8 mouse cellular contexts compared by ENCODE assay signal in genomic region chr10:122895121-122895770, GRCm38 (mm10).
DNase-seq lines count a peak whose midpoint lies in the region; ATAC-seq and TF ChIP-seq lines count a peak whose summit lies in the region.

No protein-coding gene starts in this region.

- peak; percentile 38 for DNase-seq in neural tube, embryonic 11.5 days (ENCODE audit: low spot score)
- no peak for DNase-seq in neural tube, embryonic 10.5 days (ENCODE audit: extremely low spot score, low spot score)
- peak; percentile 69 for DNase-seq in fibroblast of lung, adult 2 months (ENCODE audit: low read depth)
- DNase-seq in liver, postnatal 0 days: peak; percentile 41
- DNase-seq in urinary bladder, adult 18-20 months (ENCODE audit: low spot score in 2 of 2): no peak

- H3K4me1 ChIP-seq in neural tube, embryonic 11.5 days (ENCODE audit: control insufficient read depth, insufficient read depth, low read length): 0 out of 2 replicates have a peak, but pooled peaks cover 3% of the 10 kb centered on the region
- H3K4me1 ChIP-seq in brown adipose tissue, adult 24 weeks (ENCODE audit: control insufficient read depth, insufficient read depth, insufficient read length, low read length): peaks cover 13% of the 10 kb centered on the region
- H3K4me1 ChIP-seq in hindbrain, embryonic 12.5 days: peaks cover 12% of the 10 kb centered on the region
- H3K4me1 ChIP-seq in liver, postnatal 0 days (ENCODE audit: insufficient read depth): peaks cover 4% of the 10 kb centered on the region; the same call in 1 of the 2 replicates
- H3K4me1 ChIP-seq in neural tube, embryonic 15.5 days: peaks cover 23% of the 10 kb centered on the region

- H3K36me3 ChIP-seq in neural tube, embryonic 11.5 days (ENCODE audit: control insufficient read depth, insufficient read depth, low read length): no peaks in the 10 kb centered on the region
- H3K36me3 ChIP-seq in hindbrain, embryonic 12.5 days: no peaks in the 10 kb centered on the region
- no peaks in the 10 kb centered on the region for H3K36me3 ChIP-seq in liver, postnatal 0 days (replicated peaks; ENCODE audit: insufficient read depth, low read length)
- H3K36me3 ChIP-seq in neural tube, embryonic 15.5 days: no peaks in the 10 kb centered on the region

- no peaks in the 10 kb centered on the region for H3K27me3 ChIP-seq in neural tube, embryonic 11.5 days (ENCODE audit: control insufficient read depth, insufficient read depth, low read length)
- no peaks in the 10 kb centered on the region for H3K27me3 ChIP-seq in hindbrain, embryonic 12.5 days
- H3K27me3 ChIP-seq in liver, postnatal 0 days (ENCODE audit: insufficient read depth, low read length): no peaks in the 10 kb centered on the region
- no peaks in the 10 kb centered on the region for H3K27me3 ChIP-seq in neural tube, embryonic 15.5 days (replicated peaks)

- WGBS in neural tube, embryonic 11.5 days: 81% methylated on average over 12 of the region's 12 CpGs
- 74% methylated on average over 12 of the region's 12 CpGs for WGBS in hindbrain, embryonic 12.5 days
- WGBS in liver, postnatal 0 days (ENCODE audit: insufficient replicate concordance): 73% methylated on average over 12 of the region's 12 CpGs
- 79% methylated on average over 12 of the region's 12 CpGs for WGBS in neural tube, embryonic 15.5 days

- no peak overlapping the region for H3K4me2 ChIP-seq in neural tube, embryonic 11.5 days (ENCODE audit: low read depth)
- no peak overlapping the region for H3K4me2 ChIP-seq in hindbrain, embryonic 12.5 days (replicated peaks)
- H3K4me2 ChIP-seq in liver, postnatal 0 days (ENCODE audit: low read depth, low read length): no peak overlapping the region
- H3K4me2 ChIP-seq in neural tube, embryonic 15.5 days: no peak overlapping the region

- H3K4me3 ChIP-seq in neural tube, embryonic 11.5 days (ENCODE audit: low read depth, low read length): no peak overlapping the region
- H3K4me3 ChIP-seq in brown adipose tissue, adult 24 weeks (ENCODE audit: insufficient read depth, low read depth, low read length): no peak overlapping the region
- H3K4me3 ChIP-seq in hindbrain, embryonic 12.5 days: no peak overlapping the region
- no peak overlapping the region for H3K4me3 ChIP-seq in liver, postnatal 0 days (ENCODE audit: low read depth, low read length)
- no peak overlapping the region for H3K4me3 ChIP-seq in neural tube, embryonic 15.5 days (replicated peaks)

- H3K27ac ChIP-seq in neural tube, embryonic 11.5 days (ENCODE audit: low read depth, low read length): no peak overlapping the region
- peak overlapping the region; percentile 37 for H3K27ac ChIP-seq in brown adipose tissue, adult 24 weeks (replicated peaks; ENCODE audit: low read depth, low read length)
- 0 out of 2 replicates have a peak overlapping the region, but pooled peaks have one; percentile 13 for H3K27ac ChIP-seq in hindbrain, embryonic 12.5 days
- no peak overlapping the region for H3K27ac ChIP-seq in liver, postnatal 0 days (ENCODE audit: low read depth)
- H3K27ac ChIP-seq in neural tube, embryonic 15.5 days (replicated peaks): peak overlapping the region; percentile 75

- ATAC-seq in neural tube, embryonic 11.5 days (ENCODE audit: insufficient read depth, low FRiP score, low TSS enrichment): no peak
- ATAC-seq in hindbrain, embryonic 12.5 days (ENCODE audit: low FRiP score): no peak
- ATAC-seq in liver, postnatal 0 days: peak; percentile 50; the same call in 1 of the 2 replicates
- 0 out of 2 replicates have a peak, but pooled peaks have one; percentile 18 for ATAC-seq in neural tube, embryonic 15.5 days (ENCODE audit: low FRiP score)

- peak; percentile 60 for TF ChIP-seq CTCF in liver, postnatal 0 days (IDR thresholded peaks at IDR 0.05; ENCODE audit: low read depth)

- no peaks in the 10 kb centered on the region for H3K9me3 ChIP-seq in neural tube, embryonic 11.5 days (ENCODE audit: control insufficient read depth, low read length)
- H3K9me3 ChIP-seq in hindbrain, embryonic 12.5 days (replicated peaks): no peaks in the 10 kb centered on the region
- no peaks in the 10 kb centered on the region for H3K9me3 ChIP-seq in liver, postnatal 0 days (ENCODE audit: low read length)
- H3K9me3 ChIP-seq in neural tube, embryonic 15.5 days (replicated peaks): no peaks in the 10 kb centered on the region

- no peak for TF ChIP-seq EP300 in liver, postnatal 0 days (IDR thresholded peaks at IDR 0.05; ENCODE audit: low read depth)

- H3K9ac ChIP-seq in neural tube, embryonic 11.5 days (ENCODE audit: low read length): no peak overlapping the region
- no peak overlapping the region for H3K9ac ChIP-seq in hindbrain, embryonic 12.5 days
- H3K9ac ChIP-seq in liver, postnatal 0 days (replicated peaks): no peak overlapping the region
- H3K9ac ChIP-seq in neural tube, embryonic 15.5 days (replicated peaks): no peak overlapping the region

Comparison
In these comparisons a context has a peak if more than half of its experiments do, and no peak if none do; other contexts are left out.
1. ATAC-seq: peak in liver, postnatal 0 days (single experiment) and neural tube, embryonic 15.5 days (single experiment); none in neural tube, embryonic 11.5 days (single experiment) and hindbrain, embryonic 12.5 days (single experiment).
2. DNase-seq: peak in neural tube, embryonic 11.5 days (single experiment), fibroblast of lung, adult 2 months (single experiment) and liver, postnatal 0 days (single experiment); none in neural tube, embryonic 10.5 days (single experiment) and urinary bladder, adult 18-20 months (0 of 2).
3. H3K27ac ChIP-seq: peak in brown adipose tissue, adult 24 weeks (single experiment), hindbrain, embryonic 12.5 days (single experiment) and neural tube, embryonic 15.5 days (single experiment); none in neural tube, embryonic 11.5 days (single experiment) and liver, postnatal 0 days (single experiment).